Mouse (Mus musculus) lung, postnatal 0 days (tissue): ENCODE results near the gene C8g.
A peak's percentile ranks its signal among the peaks of the same experiment; 100 is the strongest.

ENCODE experiments used
- CTCF ChIP-seq: IDR thresholded peaks from 2 replicates; pipeline ENCODE4 v1.5.1; 2016; ENCODE audit warnings: antibody characterized with exemption, mild to moderate bottlenecking
- EP300 ChIP-seq: IDR thresholded peaks from 2 replicates; pipeline ENCODE4 v1.6.1; 2016; ENCODE audit warnings: antibody characterized with exemption, mild to moderate bottlenecking, control low read depth

GRCm38 (mm10) chr2:25545996-25546810 is 44.7 kb upstream of the C8g start:
- TF ChIP-seq CTCF (0 out of 2 replicates have a peak, but pooled peaks have one; percentile 7), EP300 (no peak)
